Mouse (Mus musculus) C2C12 (cell line): Measurements from ENCODE around the gene Abcb4. TPM values are rescaled to one million over a fixed set of nuclear protein-coding genes. Genes with fewer than 3 reads are reported as not detected.
A peak's percentile ranks its signal among the peaks of the same experiment; 100 is the strongest.

ENCODE experiments used
- H3K27me3 ChIP-seq: one replicate; pipeline ENCODE4 v1.6.1; 2011; ENCODE audit not compliant: control insufficient read depth, insufficient read depth, insufficient read length
- H3K36me3 ChIP-seq: one replicate; pipeline ENCODE4 v1.6.1; 2011; ENCODE audit not compliant: control insufficient read depth, insufficient read depth
- H3K4me3 ChIP-seq: one replicate; pipeline ENCODE4 v1.5.1; 2011; ENCODE audit warnings: mild to moderate bottlenecking, control low read depth; ENCODE audit not compliant: poor library complexity, insufficient read depth, severe bottlenecking
- H3K79me2 ChIP-seq: one replicate; pipeline ENCODE4 v1.6.1; 2011; ENCODE audit not compliant: control insufficient read depth, insufficient read depth
- H3K79me3 ChIP-seq: one replicate; pipeline ENCODE4 v1.6.1; 2011; ENCODE audit warnings: low read depth, control low read depth
- H3ac ChIP-seq: one replicate; pipeline ENCODE3; 2011; ENCODE audit warnings: low read depth; ENCODE audit not compliant: control insufficient read depth, insufficient read length
- CEBPB ChIP-seq: IDR thresholded peaks from one replicate; pipeline ENCODE4 v1.6.1; 2011; ENCODE audit warnings: low read depth, mild to moderate bottlenecking, control low read depth, moderate library complexity
- CTCF ChIP-seq: IDR thresholded peaks from one replicate; pipeline ENCODE4 v1.5.1; 2011; ENCODE audit not compliant: control insufficient read depth, insufficient read depth, insufficient read length
- FOSL1 ChIP-seq: IDR thresholded peaks from one replicate; pipeline ENCODE4 v1.8.0; 2011; ENCODE audit warnings: mild to moderate bottlenecking, low read length; ENCODE audit not compliant: poor library complexity, insufficient read depth, severe bottlenecking
- MAX ChIP-seq: IDR thresholded peaks from one replicate; pipeline ENCODE4 v1.6.1; 2011; ENCODE audit warnings: mild to moderate bottlenecking, control low read depth
- MYOD1 ChIP-seq: IDR thresholded peaks from one replicate; pipeline ENCODE4 v1.6.1; 2011; ENCODE audit warnings: low read depth; ENCODE audit not compliant: control insufficient read depth, insufficient read length
- MYOG ChIP-seq: IDR thresholded peaks from one replicate; pipeline ENCODE4 v1.6.1; 2011; ENCODE audit not compliant: control insufficient read depth, insufficient read length; ENCODE audit errors: extremely low read depth
- USF1 ChIP-seq: IDR thresholded peaks from one replicate; pipeline ENCODE4 v1.6.1; 2011; ENCODE audit warnings: low read depth, mild to moderate bottlenecking, control low read depth, moderate library complexity
- polyA plus RNA-seq: library from polyadenylated mRNA; unstranded; fragments of >200 nt; fragmentation: generic; extraction: Trizol; gene quantifications from one replicate; pipeline ENCODE4 v1.2.1, GENCODE M21; 2012; ENCODE audit warnings: missing spikeins

Gene Abcb4
- polyA plus RNA-seq, 1 experiment: 0.06 TPM

DNA sequence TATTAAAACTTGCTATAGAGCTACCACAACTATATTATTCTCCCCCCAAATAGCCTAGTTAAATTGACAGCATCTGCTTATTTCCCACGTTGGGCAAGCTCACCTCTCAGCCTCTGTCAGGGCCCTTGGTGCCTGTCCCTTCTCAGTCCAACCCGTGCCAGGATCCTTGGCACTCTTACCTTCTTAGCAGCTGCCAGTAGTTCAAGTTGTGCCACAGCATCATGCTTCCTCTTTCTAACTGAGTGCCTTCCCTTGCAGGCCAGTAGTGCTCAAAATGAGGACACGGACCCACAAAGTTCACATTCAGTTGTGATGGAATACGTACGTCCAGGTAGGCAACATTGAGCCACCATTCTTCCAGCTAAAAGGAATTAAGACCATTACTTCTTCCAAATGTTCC lies 94.4 kb downstream of the Abcb4 start:
- H3K79me3 ChIP-seq: no peaks in the 10 kb centered on the region
- H3K36me3 ChIP-seq: peaks cover 27% of the 10 kb centered on the region
- H3K79me2 ChIP-seq: no peaks in the 10 kb centered on the region
- no peak for TF ChIP-seq CEBPB
- no peak for TF ChIP-seq FOSL1
- TF ChIP-seq MYOD1: no peak
- no peak for TF ChIP-seq MYOG
- no peak for TF ChIP-seq USF1
- no peak overlapping the region for H3ac ChIP-seq
- no peak overlapping the region for H3K4me3 ChIP-seq
- no peaks in the 10 kb centered on the region for H3K27me3 ChIP-seq

GRCm38 (mm10) chr5:8990526-8990925 lies 97.0 kb downstream of the Abcb4 start:
- Histone ChIP-seq H3K36me3 (peaks cover 20% of the 10 kb centered on the region), H3ac (no peak overlapping the region), H3K79me3 (no peaks in the 10 kb centered on the region), H3K27me3 (no peaks in the 10 kb centered on the region), H3K79me2 (no peaks in the 10 kb centered on the region), H3K4me3 (no peak overlapping the region)
- no peak for TF ChIP-seq MYOG

DNA sequence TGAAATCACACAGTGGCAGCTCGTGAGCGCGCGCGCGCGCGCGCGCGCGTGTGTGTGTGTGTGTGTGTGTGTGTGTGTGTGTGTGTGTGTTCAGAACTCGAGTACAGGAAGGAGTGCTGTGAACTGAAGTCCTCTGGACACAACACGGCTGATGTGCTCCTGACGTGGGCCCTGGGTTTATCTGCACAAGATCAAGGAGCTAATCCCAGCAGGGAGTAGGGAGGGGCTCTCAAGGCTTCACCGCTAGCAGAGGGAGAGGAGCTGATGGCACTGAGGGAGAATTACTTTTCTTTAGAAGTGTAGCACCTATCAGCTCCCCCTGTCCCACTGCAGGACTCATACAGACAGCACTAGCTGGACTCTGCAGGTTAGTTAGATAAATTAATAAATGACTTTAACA lies 98.1 kb downstream of the Abcb4 start:
- H3K79me3 ChIP-seq: no peaks in the 10 kb centered on the region
- no peaks in the 10 kb centered on the region for H3K79me2 ChIP-seq
- H3ac ChIP-seq: no peak overlapping the region
- no peak overlapping the region for H3K4me3 ChIP-seq
- TF ChIP-seq MAX (no peak), USF1 (no peak), CEBPB (no peak), MYOG (no peak), FOSL1 (no peak), MYOD1 (no peak), CTCF (no peak)
- H3K36me3 ChIP-seq: peaks cover 19% of the 10 kb centered on the region
- H3K27me3 ChIP-seq: no peaks in the 10 kb centered on the region

DNA sequence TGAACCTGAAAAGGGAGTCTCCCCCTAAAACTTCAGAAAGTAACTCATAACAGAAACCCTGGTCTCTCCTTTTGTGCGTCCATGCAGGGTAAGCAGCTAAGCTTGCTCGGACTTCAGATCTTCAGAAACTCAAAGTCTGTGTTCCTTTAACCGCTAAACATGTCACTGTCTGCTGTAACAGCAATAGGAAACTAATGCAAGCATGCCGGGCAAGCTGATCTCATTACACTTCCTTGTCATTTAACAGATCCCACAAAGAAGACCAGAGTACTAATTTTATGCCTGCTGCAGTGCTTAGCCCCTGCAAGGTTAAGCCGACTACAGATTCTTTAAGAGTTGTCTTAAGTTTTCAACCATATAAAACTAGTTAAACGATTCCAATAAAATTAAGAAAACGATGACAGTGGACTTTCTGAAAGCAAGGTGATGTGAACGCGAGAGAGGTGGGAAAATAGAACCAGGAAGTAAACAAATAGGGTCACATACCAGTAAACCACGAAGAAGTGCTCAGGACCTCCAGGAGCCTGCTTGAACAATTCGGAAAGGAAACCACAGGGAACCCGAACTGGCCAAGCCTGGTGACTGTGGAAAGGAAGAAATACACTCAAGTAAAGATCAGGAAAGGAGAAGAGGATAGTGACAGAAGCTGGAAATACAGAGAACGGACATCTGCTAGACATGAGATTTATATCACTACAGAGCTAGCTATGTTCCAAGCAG lies 102.6 kb downstream of the Abcb4 start:
- Histone ChIP-seq H3K79me2 (no peaks in the 10 kb centered on the region), H3ac (peak overlapping the region; percentile 4), H3K36me3 (no peaks in the 10 kb centered on the region), H3K4me3 (peak overlapping the region; percentile 56), H3K79me3 (no peaks in the 10 kb centered on the region), H3K27me3 (no peaks in the 10 kb centered on the region)
- TF ChIP-seq MYOD1: no peak
- no peak for TF ChIP-seq MYOG
- TF ChIP-seq CEBPB: no peak
- no peak for TF ChIP-seq MAX
- TF ChIP-seq CTCF: no peak
- TF ChIP-seq FOSL1: no peak
- TF ChIP-seq USF1: no peak

GRCm38 (mm10) chr5:8996686-8997512 lies 103.4 kb downstream of the Abcb4 start, which contains the start of gene Crot:
TSS of gene Crot (minus strand) at chr5:8997324.
- Histone ChIP-seq H3K79me2 (no peaks in the 10 kb centered on the region), H3ac (peak within 1 kb of the TSS; percentile 72), H3K79me3 (no peaks in the 10 kb centered on the region), H3K36me3 (no peaks in the 10 kb centered on the region), H3K27me3 (no peaks in the 10 kb centered on the region), H3K4me3 (peak within 1 kb of the TSS; percentile 56)
- TF ChIP-seq MYOD1 (no peak), MYOG (no peak), MAX (no peak), CTCF (no peak), USF1 (no peak), CEBPB (no peak), FOSL1 (no peak)

DNA sequence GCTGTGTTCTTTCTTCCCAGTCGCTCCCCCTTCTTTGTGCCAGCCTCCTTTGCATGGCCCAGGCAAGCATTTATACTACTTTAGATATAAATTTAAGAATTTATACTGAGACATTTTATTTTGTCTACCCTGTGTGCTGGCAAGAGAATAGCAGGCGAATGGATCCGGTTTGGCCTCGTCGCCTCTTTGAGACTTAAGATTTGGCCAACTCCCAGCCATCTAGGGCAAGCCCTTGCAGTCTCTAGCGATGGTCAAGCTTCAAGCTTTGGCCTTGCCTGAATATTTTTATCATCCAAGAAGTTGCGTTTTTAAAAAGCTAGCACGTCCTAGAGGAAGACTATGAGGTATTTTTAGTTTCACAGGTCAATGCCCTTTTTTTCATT lies 104.0 kb downstream of the Abcb4 start:
- Histone ChIP-seq H3K27me3 (no peaks in the 10 kb centered on the region), H3K79me3 (no peaks in the 10 kb centered on the region), H3K4me3 (peak overlapping the region; percentile 56), H3ac (peak overlapping the region; percentile 62), H3K79me2 (no peaks in the 10 kb centered on the region), H3K36me3 (no peaks in the 10 kb centered on the region)
- TF ChIP-seq MYOG: no peak
- no peak for TF ChIP-seq MYOD1
- TF ChIP-seq FOSL1: no peak
- TF ChIP-seq USF1: no peak
- TF ChIP-seq MAX: no peak
- TF ChIP-seq CTCF: no peak
- TF ChIP-seq CEBPB: no peak
